Mouse (Mus musculus) gastrocnemius, postnatal 25 days (tissue): ENCODE measurements around the gene Plekhb2. TPM values are rescaled to one million over a fixed set of nuclear protein-coding genes. Genes with fewer than 3 reads are reported as not detected.
A peak's percentile ranks its signal among the peaks of the same experiment; 100 is the strongest.

ENCODE experiments used
- DNase-seq: peaks from one replicate; pipeline ENCODE4 v3.0.0; 2022
- long read RNA-seq, 2 experiments: library from polyadenylated mRNA; stranded (forward); transcript quantifications; one replicate each; pipeline ENCODE4 v2.0.0; 2021
- total RNA-seq, 2 experiments: library from RNA; stranded (reverse); gene quantifications; 1 replicate in 1 of 2; 2 replicates in 1 of 2; pipeline ENCODE4 v1.2.3; 2021

Gene Plekhb2
- 10 to 100 TPM; 37.8 to 39.2 TPM for total RNA-seq
- long read RNA-seq, experiment 1, full-length matches to known transcripts, result 35 of 40 reads
- long read RNA-seq, experiment 1, partial matches to known transcripts, result 0 of 40 reads
- long read RNA-seq, experiment 1, other reads (novel, unspliced or antisense), result 5 of 40 reads
- long read RNA-seq, experiment 2, transcript Plekhb2-201 (8 exons, 3,279 nt), result major isoform, 59 of 69 reads
- long read RNA-seq, experiment 2, partial matches to known transcripts, result 0 of 69 reads
- long read RNA-seq, experiment 2, other reads (novel, unspliced or antisense), result 10 of 69 reads

DNA sequence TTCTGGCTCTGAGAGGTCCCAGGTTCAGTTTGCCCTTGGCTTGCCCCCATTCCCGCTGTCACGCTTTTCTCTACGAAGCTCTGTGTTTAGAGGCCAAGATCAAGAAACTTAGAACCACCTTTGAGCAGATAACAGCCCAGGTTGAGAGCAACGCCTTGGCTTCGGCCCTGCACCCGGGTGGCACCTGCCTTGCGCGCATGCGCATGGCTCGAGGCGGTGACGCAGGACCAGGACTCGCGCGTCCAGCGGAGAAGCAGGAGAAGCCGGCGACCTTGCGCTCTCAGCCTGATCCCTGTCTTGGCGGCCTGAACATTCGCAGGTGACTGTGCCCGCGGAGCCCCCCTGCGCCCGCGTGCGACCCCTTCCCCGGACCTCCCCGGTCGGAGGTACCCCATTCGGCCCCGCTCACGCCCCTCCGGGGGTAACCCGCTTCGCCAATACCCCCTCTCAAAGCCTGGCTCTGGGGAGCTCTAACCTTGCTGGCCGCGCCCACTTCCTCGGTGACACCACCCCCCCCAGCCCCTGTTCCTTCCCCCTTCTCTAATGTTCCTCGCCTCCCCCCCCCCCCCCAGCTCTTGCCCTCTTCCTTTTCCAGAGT, at the start of gene Plekhb2:
Gene Plekhb2, plus strand, starts transcription at position 232 of the 598 bp plus-strand sequence.
- DNase-seq, result peak; percentile 83

DNA sequence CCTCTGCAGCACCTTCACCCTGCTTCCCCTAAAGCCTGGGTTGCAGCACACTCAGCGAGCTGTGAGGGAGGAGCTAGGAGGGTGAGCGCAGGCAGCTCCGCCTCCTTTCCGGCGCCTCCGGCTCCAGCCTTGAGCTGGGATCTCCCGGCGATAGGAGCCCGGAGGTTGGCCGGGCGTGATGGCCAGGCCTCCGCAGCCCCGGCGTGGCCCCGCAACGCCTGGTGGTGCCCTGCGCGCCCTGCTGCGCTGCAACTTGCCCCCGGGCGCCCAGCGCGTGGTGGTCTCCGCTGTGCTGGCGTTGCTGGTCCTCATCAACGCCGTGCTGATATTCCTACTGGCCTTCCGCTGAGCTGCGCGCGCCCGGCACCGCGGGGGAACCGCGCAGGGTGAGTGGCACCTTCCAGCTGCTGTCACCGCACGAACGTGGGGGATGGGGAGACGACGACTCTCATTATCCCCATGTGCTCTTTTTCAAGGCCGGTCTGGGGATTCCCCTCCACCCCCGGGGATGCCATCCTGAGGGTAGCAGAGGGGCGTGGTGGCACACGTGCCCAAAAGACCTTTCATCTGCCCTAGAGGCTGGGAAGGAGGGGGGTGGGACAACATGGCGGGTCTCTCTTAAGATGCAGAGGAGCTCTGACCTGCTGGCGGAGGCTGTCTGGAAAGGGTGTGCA, 48.0 kb upstream of the Plekhb2 start:
- DNase-seq, result peak; percentile 59

DNA sequence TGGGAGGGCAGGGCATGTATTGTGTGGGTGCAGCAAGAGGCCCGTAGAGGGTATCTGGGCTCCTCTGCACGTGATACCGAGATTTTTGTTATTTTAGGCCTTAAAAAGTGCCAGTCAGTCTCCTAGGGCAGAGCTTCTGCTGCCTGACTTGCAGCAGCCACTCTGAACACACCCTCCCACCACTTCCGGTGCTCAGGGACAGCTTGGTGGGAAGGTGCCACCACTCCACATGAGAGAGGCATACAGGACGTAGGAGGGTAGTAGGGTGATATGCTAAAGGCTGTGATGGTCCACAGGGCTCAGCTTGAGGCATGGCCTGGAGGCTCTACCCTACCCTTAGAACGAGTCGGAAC, 47.5 kb upstream of the Plekhb2 start:
- DNase-seq, result no peak

DNA sequence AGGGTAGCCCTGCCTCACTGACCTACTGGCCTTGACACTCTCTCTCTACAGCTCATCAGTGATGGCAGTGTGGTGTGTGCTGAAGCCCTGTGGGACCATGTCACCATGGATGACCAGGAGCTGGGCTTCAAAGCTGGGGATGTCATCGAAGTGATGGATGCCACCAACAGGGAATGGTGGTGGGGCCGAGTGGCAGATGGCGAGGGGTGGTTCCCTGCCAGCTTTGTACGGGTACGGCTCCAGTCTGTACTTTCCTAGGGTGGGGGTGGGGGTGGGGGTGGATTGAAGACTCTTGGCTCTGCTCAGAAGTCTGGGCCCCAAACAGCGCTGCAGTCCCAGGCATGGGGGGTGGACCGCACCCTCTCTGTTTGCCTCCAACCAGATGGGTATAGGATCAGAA, 44.9 kb upstream of the Plekhb2 start:
- no peak for DNase-seq

DNA sequence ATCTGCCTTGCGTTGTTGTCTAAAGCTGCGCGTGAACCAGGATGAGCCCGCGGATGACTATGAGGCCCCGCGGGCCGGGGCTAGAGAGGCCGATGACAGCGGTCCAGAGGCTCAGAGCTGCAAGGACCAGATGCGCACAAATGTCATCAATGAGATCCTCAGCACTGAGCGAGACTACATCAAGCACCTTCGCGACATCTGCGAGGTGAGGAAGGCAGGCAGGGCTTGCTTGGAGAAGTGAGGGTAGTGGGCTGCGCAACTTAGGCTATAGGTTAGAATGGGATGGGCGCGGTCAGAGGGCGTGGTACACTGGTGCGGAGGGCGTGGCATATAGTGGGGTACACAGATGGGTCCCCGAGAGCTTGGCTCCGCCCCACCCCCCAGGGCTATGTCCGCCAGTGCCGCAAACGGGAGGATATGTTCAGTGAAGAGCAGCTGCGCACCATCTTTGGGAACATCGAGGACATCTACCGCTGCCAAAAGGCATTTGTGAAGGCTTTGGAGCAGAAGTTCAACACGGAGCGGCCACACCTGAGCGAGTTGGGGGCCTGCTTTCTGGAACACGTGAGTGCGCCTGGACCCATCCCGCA, 43.8 kb upstream of the Plekhb2 start:
- DNase-seq, result no peak

GRCm38 (mm10) chr1:34808445-34808844, 41.3 kb upstream of the Plekhb2 start:
- DNase-seq, result no peak

DNA sequence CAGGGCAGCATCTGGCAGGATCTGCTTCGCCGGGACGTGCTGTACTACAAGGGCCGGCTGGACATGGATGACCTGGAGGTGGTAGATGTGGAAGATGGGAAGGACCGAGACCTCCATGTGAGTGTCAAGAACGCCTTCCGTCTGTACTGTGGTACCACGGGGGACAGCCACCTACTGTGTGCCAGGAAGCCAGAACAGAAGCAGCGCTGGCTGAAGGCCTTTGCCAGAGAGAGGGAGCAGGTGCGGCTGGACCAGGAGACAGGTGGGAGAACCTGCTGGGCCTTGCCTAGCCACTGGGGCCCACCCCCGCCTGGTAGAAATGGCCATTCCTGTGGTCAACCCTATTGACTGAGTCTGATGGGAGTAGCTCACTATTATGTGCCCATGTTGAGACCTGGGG, 39.5 kb upstream of the Plekhb2 start:
- DNase-seq, result no peak

DNA sequence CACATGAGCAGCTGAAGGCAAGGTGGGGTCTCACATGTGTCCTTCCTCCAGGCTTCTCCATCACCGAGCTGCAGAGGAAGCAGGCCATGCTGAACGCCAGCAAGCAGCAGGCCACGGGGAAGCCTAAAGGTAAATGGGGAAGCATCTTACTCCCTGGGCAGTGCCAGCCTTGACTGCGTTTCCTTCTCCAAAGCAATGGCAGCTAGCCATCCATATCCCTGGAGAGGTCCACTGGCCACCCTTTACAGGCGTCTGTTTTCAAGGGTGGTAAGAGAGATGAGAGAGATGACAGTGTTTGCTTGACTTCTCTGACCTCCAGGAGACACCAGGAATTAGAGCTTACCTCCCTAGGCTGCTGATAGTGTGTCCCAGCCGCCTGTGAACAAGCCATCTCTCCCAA, 38.7 kb upstream of the Plekhb2 start:
- no peak for DNase-seq

- no peak for DNase-seq
Observed at GRCm38 (mm10) chr1:34811581-34811980, 38.2 kb upstream of the Plekhb2 start.

DNA sequence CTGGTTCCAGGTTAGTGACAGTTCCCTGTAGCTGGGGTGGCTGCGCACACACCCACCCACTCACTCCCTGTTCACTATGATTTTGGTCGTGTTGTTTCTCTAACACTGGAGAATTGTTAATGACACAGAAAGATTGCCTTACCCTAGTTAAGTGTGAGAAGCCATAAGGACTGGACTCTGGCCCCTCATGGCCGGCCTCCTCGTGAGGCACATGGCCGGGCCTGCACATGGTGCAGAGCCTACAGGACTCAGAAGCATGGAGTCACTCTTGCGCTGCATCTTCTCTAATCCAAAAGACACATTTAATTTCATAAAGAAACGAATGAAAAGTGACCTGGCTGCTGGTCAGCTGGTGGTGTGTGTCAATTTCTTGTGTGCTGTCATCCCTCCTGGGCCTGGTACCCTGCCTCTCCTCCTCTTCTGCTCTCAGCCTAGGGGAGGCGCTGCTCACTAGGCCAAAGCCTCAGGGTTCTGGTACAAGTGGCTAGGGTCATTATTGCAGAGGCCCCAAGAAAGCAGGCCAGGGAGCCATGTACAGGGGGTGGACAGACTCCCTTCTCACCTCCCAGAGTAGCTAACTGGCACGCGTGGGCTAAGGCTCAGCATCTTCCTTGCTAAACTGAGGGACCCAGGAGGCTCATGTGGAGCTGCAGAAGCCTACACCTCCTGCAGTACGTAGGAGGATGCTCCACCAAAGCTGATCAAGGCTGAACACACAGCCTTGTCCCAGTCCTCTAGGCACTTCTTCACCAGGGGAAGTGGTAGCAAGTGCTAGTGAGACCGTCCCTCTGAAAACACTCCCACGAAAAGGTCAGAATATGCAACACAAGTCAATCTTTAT, 37.1 kb upstream of the Plekhb2 start:
- DNase-seq, result no peak

- no peak for DNase-seq
Observed at GRCm38 (mm10) chr1:34815843-34816242, 33.9 kb upstream of the Plekhb2 start.

GRCm38 (mm10) chr1:34819225-34819910, 30.4 kb upstream of the Plekhb2 start:
- no peak for DNase-seq

GRCm38 (mm10) chr1:34821411-34821810, 28.4 kb upstream of the Plekhb2 start:
- no peak for DNase-seq

GRCm38 (mm10) chr1:34822003-34822402, 27.8 kb upstream of the Plekhb2 start:
- DNase-seq, result no peak

DNA sequence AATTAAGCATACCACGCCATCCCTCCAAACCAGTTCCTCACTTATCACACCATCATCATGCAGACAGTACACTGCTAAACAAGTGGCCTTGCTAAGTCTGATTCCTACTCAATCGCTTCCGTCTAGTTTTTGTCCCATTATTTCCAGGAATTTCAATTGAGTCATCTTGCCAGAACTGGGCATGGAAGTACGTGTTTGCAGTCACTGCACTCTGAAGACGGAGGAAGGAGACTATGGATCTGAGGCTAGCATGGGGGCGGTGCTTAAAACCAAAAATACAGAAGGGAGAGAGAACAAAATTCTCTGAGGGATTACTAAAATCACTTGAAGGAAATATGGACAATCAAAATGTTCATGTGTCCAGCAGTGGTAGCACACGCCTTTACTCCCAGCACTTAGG, 27.0 kb upstream of the Plekhb2 start:
- no peak for DNase-seq

- DNase-seq, result no peak
Observed at GRCm38 (mm10) chr1:34823353-34823752, 26.4 kb upstream of the Plekhb2 start.

GRCm38 (mm10) chr1:34824208-34824607, 25.6 kb upstream of the Plekhb2 start:
- no peak for DNase-seq

- no peak for DNase-seq
Observed at GRCm38 (mm10) chr1:34825909-34826308, 23.9 kb upstream of the Plekhb2 start.

GRCm38 (mm10) chr1:34827900-34828299, 21.9 kb upstream of the Plekhb2 start:
- DNase-seq, result peak; percentile 39

DNA sequence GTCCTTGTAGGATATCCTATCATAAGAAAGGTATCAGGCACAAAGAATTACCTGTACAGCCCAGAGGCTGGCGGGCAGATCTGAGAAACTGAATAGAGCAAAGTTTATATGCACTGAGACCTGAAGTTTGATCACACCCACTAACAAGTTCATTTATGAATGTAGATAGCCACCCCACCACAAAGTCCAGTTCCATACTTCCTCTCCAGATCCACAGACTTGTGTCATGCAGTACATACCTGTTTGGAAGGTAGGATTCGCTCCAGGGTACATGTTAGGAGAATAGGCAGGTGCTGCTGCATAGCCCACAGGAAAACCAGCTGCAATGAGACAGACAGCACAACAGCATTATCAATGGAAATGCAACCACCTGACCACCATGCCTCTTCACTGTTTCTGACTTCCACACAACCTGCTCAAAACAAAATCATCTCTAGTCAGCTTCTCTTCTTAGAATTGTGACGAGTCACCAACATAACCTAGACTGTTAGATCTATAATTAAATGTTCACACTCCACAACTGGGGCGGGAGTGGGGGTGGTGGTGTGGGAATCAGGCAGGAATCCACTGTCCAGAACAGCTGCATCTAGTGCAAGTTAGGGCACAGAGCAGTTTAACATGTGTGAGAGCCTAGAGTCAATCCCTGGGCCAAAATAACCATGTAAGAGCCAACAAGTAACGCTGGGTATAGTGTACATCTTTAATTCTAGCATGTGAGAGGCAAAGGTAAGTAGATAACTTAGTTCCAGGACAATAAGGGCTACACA, 21.1 kb upstream of the Plekhb2 start:
- DNase-seq, result peak; percentile 25

- DNase-seq, result no peak
Observed at GRCm38 (mm10) chr1:34830934-34831333, 18.8 kb upstream of the Plekhb2 start.
